Mouse (Mus musculus) neural tube, embryonic 10.5 days (tissue): ENCODE measurements around the gene Tbc1d2.

ENCODE experiments used
- DNase-seq: peaks from one replicate; pipeline ENCODE4 v3.0.0-alpha.2; 2017; ENCODE audit warnings: low spot score; ENCODE audit errors: extremely low spot score

The Tbc1d2 gene

GRCm38 (mm10) chr4:46556933-46557332, 93.1 kb downstream of the Tbc1d2 start:
- DNase-seq, result no peak

DNA sequence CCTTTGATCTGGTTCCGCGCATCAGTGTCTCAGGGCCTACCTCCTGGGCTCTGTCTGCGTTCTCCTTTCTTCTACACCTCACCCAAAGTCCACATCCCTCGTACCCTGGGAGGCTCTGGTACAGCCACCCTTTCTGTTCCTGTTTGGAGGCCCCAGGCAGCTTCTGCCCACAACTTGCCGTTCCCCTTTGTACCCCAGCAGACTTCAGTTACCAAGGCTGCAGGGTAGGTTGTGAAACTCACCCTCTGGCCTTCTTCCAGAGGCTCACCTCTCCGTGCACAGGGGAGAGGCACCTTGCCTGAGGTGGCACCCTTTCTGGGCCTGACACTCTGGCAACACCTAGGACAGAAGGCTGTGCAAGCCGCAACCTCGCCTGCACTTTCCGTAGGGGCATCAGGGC, 94.2 kb downstream of the Tbc1d2 start:
- no peak for DNase-seq
